Mouse (Mus musculus) hematopoietic stem cell, adult 5-6 weeks (primary cell): ENCODE data around the gene Gm20741. TPM values are rescaled to one million over a fixed set of nuclear protein-coding genes. Genes with fewer than 3 reads are reported as not detected.

Source experiments
- ATAC-seq, 2 experiments: fragments of 125-278 bp in 1 of 2; replicated peaks in 1 of 2; 2 replicates each; pipeline ENCODE4 v1.8.0; 2016 to 2017; ENCODE audit warnings: inconsistent platforms in 2 of 2, mild to moderate bottlenecking in 2 of 2, moderate number of reproducible peaks in 2 of 2, low read depth in 1 of 2, moderate TSS enrichment in 1 of 2; ENCODE audit not compliant: low FRiP score in 2 of 2, poor library complexity in 2 of 2, severe bottlenecking in 2 of 2, insufficient read depth in 1 of 2, low TSS enrichment in 1 of 2
- total RNA-seq: library from RNA; stranded (forward); fragments of 172-1452, 232-1000 nt; gene quantifications from 2 replicates; pipeline ENCODE4 v1.2.3, GENCODE M21; 2017

Gene Gm20741
- total RNA-seq, result not detected in 2 replicates

DNA sequence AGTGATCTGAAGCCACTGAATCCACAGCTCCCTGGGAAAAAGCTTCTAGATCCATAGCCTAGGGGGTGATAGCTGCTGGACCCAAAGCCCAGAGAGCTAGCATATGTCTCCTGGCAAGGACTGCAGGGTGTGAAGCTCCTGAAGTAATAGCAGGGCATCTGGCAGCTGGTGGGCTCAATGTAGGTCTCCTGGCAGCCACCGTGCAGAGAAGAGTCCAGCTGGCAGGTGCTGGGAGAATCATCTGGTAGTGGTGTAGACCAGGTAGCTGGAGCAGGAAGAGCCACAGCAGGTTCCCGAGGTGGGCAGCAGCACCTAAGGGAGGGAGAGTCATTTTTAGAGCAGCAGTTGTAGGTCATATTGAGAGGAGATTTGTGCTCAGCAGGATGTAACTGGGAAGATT lies at the start of gene Gm20741:
Gm20741 (minus strand) TSS at position 394 of the 400 bp plus-strand sequence.
- no peak for ATAC-seq

GRCm38 (mm10) chr16:88851450-88851849 lies 39.4 kb upstream of the Gm20741 start:
- ATAC-seq, result peak in 1 of 2 experiments; percentile 53; a peak in 2 of 4 replicates

GRCm38 (mm10) chr16:88848558-88848957 lies 36.5 kb upstream of the Gm20741 start:
- ATAC-seq, result no peak

DNA sequence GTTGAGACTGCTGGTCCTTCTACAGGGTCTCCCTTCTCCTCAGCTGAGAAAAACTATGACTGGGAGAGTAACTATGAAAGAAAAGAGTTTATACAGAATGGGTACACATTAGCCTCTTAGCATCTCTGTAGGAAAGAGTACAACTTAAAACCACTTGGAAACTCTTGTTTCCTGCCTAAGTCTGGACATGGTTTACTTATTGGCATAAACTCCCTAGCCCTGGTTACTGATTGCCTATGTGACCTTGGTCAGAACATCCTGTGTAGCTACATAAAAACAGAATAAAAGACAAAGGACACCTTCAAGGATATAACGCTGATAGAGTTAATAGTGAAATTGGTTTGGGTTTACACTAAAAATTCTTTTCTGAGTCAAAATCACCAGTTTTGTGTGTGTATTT lies 35.3 kb upstream of the Gm20741 start:
- ATAC-seq, result no peak

- ATAC-seq, result no peak
These were observed 15.0 kb upstream of the Gm20741 start for GRCm38 (mm10) chr16:88826978-88827377.

- no peak for ATAC-seq
These were observed 14.2 kb upstream of the Gm20741 start, which contains the start of gene Krtap14 for GRCm38 (mm10) chr16:88826095-88826652. Krtap14 (minus strand) TSS chr16:88826145.

- ATAC-seq, result no peak
These were observed 11.7 kb upstream of the Gm20741 start for GRCm38 (mm10) chr16:88823736-88824135.

DNA sequence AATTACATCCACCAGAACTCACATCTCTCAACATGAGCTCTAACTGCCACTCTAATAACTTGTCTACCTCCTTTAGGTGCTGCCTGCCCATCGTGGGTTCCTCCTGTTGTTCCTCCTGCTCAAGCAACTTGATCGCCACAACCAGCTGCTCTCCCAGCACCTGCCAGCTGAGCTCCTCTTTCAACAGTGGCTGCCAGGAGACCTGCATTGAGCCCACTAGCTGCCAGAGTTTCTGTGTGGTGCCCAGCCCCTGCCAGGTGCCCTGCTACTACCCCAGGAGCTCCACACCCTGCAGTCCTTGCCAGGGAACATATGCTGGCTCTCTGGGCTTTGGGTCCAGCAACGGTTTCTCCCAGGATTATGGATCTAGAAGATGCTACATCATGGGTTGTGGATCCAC lies 8.0 kb upstream of the Gm20741 start, which contains the start of gene Krtap15:
Krtap15 (plus strand) TSS at position 150 of the 400 bp plus-strand sequence.
- no peak for ATAC-seq

GRCm38 (mm10) chr16:88786786-88787185 lies 25.2 kb downstream of the Gm20741 start:
- ATAC-seq, result no peak

- no peak for ATAC-seq
These were observed 34.4 kb downstream of the Gm20741 start, which contains the start of gene Gm5965 for GRCm38 (mm10) chr16:88777596-88777995. Gm5965 (plus strand) TSS chr16:88777896.

GRCm38 (mm10) chr16:88774106-88774505 lies 37.9 kb downstream of the Gm20741 start, which contains the start of gene 2310057N15Rik:
2310057N15Rik (minus strand) TSS chr16:88774206.
- ATAC-seq, result no peak

Other genes starting within 250 kb of the Gm20741 start
- not detected in 2 replicates for gene Cldn8, start 249.0 kb downstream of the Gm20741 start, total RNA-seq
- not detected in 2 replicates for gene Krtap24-1, start 199.9 kb downstream of the Gm20741 start, total RNA-seq
- not detected in 2 replicates for gene 2310079G19Rik, start 184.6 kb downstream of the Gm20741 start, total RNA-seq
- gene Krtap26-1, start 164.4 kb downstream of the Gm20741 start, total RNA-seq, result not detected in 2 replicates
- gene Krtap27-1, start 140.5 kb downstream of the Gm20741 start, total RNA-seq, result not detected in 2 replicates
- gene 2310061N02Rik, start 104.3 kb downstream of the Gm20741 start, total RNA-seq, result not detected in 2 replicates
- gene Krtap13-1, start 83.4 kb downstream of the Gm20741 start, total RNA-seq, result not detected in 2 replicates
- gene Krtap13, start 60.6 kb downstream of the Gm20741 start, total RNA-seq, result not detected in 2 replicates
- gene 2310034C09Rik, start 53.4 kb downstream of the Gm20741 start, total RNA-seq, result not detected in 2 replicates
- not detected in 2 replicates for gene 2310057N15Rik, start 38.0 kb downstream of the Gm20741 start, total RNA-seq
- gene Gm5965, start 34.3 kb downstream of the Gm20741 start, total RNA-seq, result not detected in 2 replicates
- gene Krtap15, start 8.0 kb upstream of the Gm20741 start, total RNA-seq, result not detected in 2 replicates
- not detected in 2 replicates for gene Krtap14, start 13.9 kb upstream of the Gm20741 start, total RNA-seq
- gene Krtap19-1, start 57.2 kb upstream of the Gm20741 start, total RNA-seq, result not detected in 2 replicates
- not detected in 2 replicates for gene Krtap19-2, start 62.0 kb upstream of the Gm20741 start, total RNA-seq
- gene Krtap19-3, start 65.8 kb upstream of the Gm20741 start, total RNA-seq, result not detected in 2 replicates
- gene Krtap19-4, start 72.9 kb upstream of the Gm20741 start, total RNA-seq, result not detected in 2 replicates
- gene Krtap19-5, start 84.2 kb upstream of the Gm20741 start, total RNA-seq, result not detected in 2 replicates
- not detected in 2 replicates for gene Krtap19-9b, start 120.0 kb upstream of the Gm20741 start, total RNA-seq
- not detected in 2 replicates for gene Krtap16-3, start 150.7 kb upstream of the Gm20741 start, total RNA-seq
- not detected in 2 replicates for gene Krtap22-2, start 198.5 kb upstream of the Gm20741 start, total RNA-seq
- not detected in 2 replicates for gene Gm10229, start 203.1 kb upstream of the Gm20741 start, total RNA-seq
- not detected in 2 replicates for gene Krtap6-1, start 219.5 kb upstream of the Gm20741 start, total RNA-seq
- gene Gm10228, start 229.3 kb upstream of the Gm20741 start, total RNA-seq, result not detected in 2 replicates
- not detected in 2 replicates for gene Krtap6-5, start 235.7 kb upstream of the Gm20741 start, total RNA-seq